Mouse (Mus musculus) cerebellum, adult 11-12 months (tissue): ENCODE data around the gene Wars.
A peak's percentile ranks its signal among the peaks of the same experiment; 100 is the strongest.

Experiments used
- DNase-seq: peaks from one replicate; pipeline ENCODE4 v3.0.0; 2022

The Wars gene

GRCm38 (mm10) chr12:108893715-108894431, at the start of gene Wars:
Gene Wars (minus strand): TSS chr12:108894174.
- DNase-seq = peak; percentile 95

- no peak for DNase-seq
Observed at GRCm38 (mm10) chr12:108942203-108942923, 48.4 kb upstream of the Wars start.

- DNase-seq = no peak
Observed at GRCm38 (mm10) chr12:108941282-108941681, 47.3 kb upstream of the Wars start.

- DNase-seq = no peak
Observed at GRCm38 (mm10) chr12:108940255-108940654, 46.3 kb upstream of the Wars start.

GRCm38 (mm10) chr12:108939317-108939716, 45.3 kb upstream of the Wars start:
- no peak for DNase-seq

GRCm38 (mm10) chr12:108938844-108939243, 44.9 kb upstream of the Wars start:
- DNase-seq = no peak

- no peak for DNase-seq
Observed at GRCm38 (mm10) chr12:108937506-108937905, 43.5 kb upstream of the Wars start.

GRCm38 (mm10) chr12:108936834-108937233, 42.9 kb upstream of the Wars start:
- no peak for DNase-seq

- no peak for DNase-seq
Observed at GRCm38 (mm10) chr12:108934231-108934630, 40.3 kb upstream of the Wars start.

- no peak for DNase-seq
Observed at GRCm38 (mm10) chr12:108932113-108932512, 38.1 kb upstream of the Wars start.

- no peak for DNase-seq
Observed at GRCm38 (mm10) chr12:108931341-108932053, 37.5 kb upstream of the Wars start.

GRCm38 (mm10) chr12:108929475-108929874, 35.5 kb upstream of the Wars start:
- DNase-seq = no peak

- DNase-seq = no peak
Observed at GRCm38 (mm10) chr12:108928249-108928648, 34.3 kb upstream of the Wars start.

GRCm38 (mm10) chr12:108926606-108927111, 32.7 kb upstream of the Wars start:
- DNase-seq = no peak

GRCm38 (mm10) chr12:108918753-108919152, 24.8 kb upstream of the Wars start:
- DNase-seq = no peak

GRCm38 (mm10) chr12:108917509-108917908, 23.5 kb upstream of the Wars start:
- no peak for DNase-seq

- DNase-seq = no peak
Observed at GRCm38 (mm10) chr12:108916447-108917042, 22.6 kb upstream of the Wars start.

- no peak for DNase-seq
Observed at GRCm38 (mm10) chr12:108915893-108916292, 21.9 kb upstream of the Wars start.

- no peak for DNase-seq
Observed at GRCm38 (mm10) chr12:108914709-108915340, 20.9 kb upstream of the Wars start.

- no peak for DNase-seq
Observed at GRCm38 (mm10) chr12:108914198-108914597, 20.2 kb upstream of the Wars start.

GRCm38 (mm10) chr12:108912442-108912841, 18.5 kb upstream of the Wars start:
- no peak for DNase-seq

GRCm38 (mm10) chr12:108909846-108910433, 16.0 kb upstream of the Wars start:
- no peak for DNase-seq
